Mouse (Mus musculus): Measurements from ENCODE around the gene Dgke.
A peak's percentile ranks its signal among the peaks of the same experiment; 100 is the strongest.
"Not testable (repeated sequence)": the region's sequence is repeated elsewhere in the genome, so short reads cannot be mapped to it uniquely, and the experiment has no call there.

Dgke gene

DNA sequence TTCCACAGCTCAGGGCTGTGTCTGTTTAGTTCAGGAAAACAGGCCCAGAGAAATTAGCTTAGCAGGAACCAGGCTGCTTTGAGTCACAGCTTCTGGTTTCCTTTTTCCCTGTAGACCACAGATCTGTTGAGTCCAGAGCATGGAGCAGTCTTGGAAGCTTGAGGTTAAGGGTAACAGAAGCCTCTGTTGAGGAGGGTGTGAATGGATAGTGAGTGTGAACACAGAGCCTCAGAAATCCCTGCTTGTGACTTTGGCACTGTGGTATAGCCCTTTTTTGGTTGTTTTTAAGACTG, 66.2 kb downstream of the Dgke start:
- no peaks in the 10 kb centered on the region for H3K9me3 ChIP-seq (ENCODE audit: low read length)
- H3K27me3 ChIP-seq (ENCODE audit: insufficient read depth, low read length): no peaks in the 10 kb centered on the region
- H3K4me1 ChIP-seq (replicated peaks; ENCODE audit: low read depth, low read length): peaks cover 83% of the 10 kb centered on the region
- TF ChIP-seq CTCF (conservative IDR thresholded peaks at IDR 0.05; ENCODE audit: low read length) (no peak), POU5F1 (IDR thresholded peaks at IDR 0.05; ENCODE audit: borderline replicate concordance, low read length) (no peak), NANOG (IDR thresholded peaks at IDR 0.05; ENCODE audit: borderline replicate concordance, low read length) (no peak)
- H3K4me3 ChIP-seq (replicated peaks; ENCODE audit: low read length): peak overlapping the region; percentile 96
- peaks cover 49% of the 10 kb centered on the region for H3K36me3 ChIP-seq (ENCODE audit: insufficient read depth, low read length)

DNA sequence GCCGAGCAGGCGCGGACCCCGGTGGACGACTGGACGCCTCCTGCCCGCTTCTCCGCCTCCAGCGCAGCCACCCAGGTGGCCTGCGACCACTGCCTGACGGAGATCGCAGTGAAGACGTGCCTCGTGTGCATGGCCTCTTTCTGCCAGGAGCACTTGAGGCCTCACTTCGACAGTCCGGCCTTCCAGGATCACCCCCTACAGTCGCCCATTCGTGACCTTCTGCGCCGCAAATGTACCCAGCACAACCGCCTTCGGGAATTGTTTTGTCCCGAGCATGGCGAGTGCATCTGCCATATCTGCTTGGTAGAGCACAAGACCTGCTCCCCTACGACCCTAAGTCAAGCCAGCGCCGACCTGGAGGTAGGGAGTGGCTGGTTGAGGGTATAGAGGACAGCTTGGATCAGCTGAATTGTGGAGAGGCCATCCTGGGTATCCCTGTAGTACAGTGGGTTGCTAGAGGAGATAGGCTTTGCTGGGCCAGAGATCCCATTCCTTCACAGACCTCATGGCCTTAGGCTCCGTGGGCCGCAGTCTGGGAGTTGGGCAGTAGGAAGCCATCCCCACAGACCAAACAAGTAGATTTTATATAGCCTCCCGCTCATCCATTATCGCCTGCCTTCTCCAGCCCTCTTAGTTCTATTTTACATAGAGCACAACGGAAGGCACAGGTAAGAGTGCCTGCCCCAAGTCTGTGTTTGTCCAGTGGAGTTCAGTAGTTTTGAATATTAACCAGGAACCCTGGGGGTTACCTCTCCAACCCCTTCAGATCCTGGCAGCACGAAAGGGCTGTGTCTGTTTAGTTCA, 66.7 kb downstream of the Dgke start:
- Histone ChIP-seq H3K36me3 (ENCODE audit: insufficient read depth, low read length) (peaks cover 43% of the 10 kb centered on the region), H3K27me3 (ENCODE audit: insufficient read depth, low read length) (no peaks in the 10 kb centered on the region), H3K4me3 (replicated peaks; ENCODE audit: low read length) (peak overlapping the region; percentile 96), H3K9me3 (ENCODE audit: low read length) (no peaks in the 10 kb centered on the region), H3K4me1 (replicated peaks; ENCODE audit: low read depth, low read length) (peaks cover 83% of the 10 kb centered on the region)
- TF ChIP-seq NANOG (IDR thresholded peaks at IDR 0.05; ENCODE audit: borderline replicate concordance, low read length) (no peak), POU5F1 (IDR thresholded peaks at IDR 0.05; ENCODE audit: borderline replicate concordance, low read length) (no peak), CTCF (conservative IDR thresholded peaks at IDR 0.05; ENCODE audit: low read length) (no peak)

DNA sequence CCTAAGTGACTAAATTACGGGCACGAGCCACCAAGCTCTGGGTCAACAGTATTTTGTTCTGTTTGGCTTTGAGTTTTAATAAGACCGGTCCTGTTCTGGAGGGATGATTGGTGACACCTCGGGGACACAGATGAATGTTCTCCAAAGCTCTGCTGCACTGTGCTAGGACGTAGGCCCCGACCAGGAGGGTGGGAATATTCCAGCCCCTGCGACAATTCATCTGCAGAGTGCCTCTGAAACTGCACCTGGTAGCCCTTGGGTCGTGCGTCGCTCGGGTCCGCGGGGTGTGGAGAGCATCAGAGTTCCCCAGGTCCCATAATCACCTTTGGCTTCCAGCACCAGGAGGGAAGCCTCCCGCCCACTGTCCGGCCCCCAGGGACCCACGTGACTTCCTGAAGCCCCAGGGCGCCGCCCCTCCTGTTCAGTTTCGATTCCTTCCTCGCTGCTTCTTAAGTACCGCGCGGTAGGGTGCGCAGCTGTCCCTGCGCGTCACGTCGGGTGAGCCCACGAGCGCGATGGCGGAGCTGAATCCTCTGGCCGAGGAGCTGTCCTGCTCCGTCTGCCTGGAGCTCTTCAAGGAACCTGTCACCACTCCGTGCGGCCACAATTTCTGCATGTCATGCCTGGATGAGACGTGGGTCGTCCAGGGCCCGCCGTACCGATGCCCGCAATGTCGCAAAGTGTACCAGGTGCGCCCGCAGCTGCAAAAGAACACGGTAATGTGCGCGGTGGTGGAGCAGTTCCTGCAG, 67.5 kb downstream of the Dgke start, which contains the start of gene Trim25:
Gene Trim25 (plus strand): TSS at position 403 of the 749 bp plus-strand sequence.
- no peak for TF ChIP-seq POU5F1 (IDR thresholded peaks at IDR 0.05; ENCODE audit: borderline replicate concordance, low read length)
- no peak for TF ChIP-seq NANOG (IDR thresholded peaks at IDR 0.05; ENCODE audit: borderline replicate concordance, low read length)
- no peak for TF ChIP-seq CTCF (conservative IDR thresholded peaks at IDR 0.05; ENCODE audit: low read length)
- Histone ChIP-seq H3K4me1 (replicated peaks; ENCODE audit: low read depth, low read length) (peaks cover 83% of the 10 kb centered on the region), H3K36me3 (ENCODE audit: insufficient read depth, low read length) (peaks cover 35% of the 10 kb centered on the region), H3K27me3 (ENCODE audit: insufficient read depth, low read length) (no peaks in the 10 kb centered on the region), H3K4me3 (replicated peaks; ENCODE audit: low read length) (peak within 1 kb of the TSS; percentile 96), H3K9me3 (ENCODE audit: low read length) (no peaks in the 10 kb centered on the region)

DNA sequence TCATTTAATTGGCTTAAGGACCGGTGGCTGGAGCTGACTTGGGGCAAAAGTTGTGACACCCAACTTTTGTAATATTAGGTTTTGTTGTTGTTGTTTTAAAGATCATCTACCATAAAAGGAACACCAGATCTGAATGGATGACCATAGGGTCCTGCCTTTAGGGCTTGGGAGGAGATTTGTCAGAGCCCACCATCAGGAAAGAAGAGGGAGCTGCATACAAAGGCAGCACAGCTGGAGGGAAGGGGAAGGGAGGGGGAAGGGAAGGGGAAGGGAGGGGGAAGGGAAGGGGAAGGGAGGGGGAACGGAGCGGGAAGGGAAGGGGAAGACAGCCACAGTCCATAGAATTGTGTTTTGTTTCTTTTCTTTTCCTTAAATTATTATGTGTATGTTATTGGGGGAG, 68.2 kb downstream of the Dgke start:
- no peaks in the 10 kb centered on the region for H3K27me3 ChIP-seq (ENCODE audit: insufficient read depth, low read length)
- H3K36me3 ChIP-seq (ENCODE audit: insufficient read depth, low read length): peaks cover 28% of the 10 kb centered on the region
- TF ChIP-seq NANOG (IDR thresholded peaks at IDR 0.05; ENCODE audit: borderline replicate concordance, low read length) (no peak), POU5F1 (IDR thresholded peaks at IDR 0.05; ENCODE audit: borderline replicate concordance, low read length) (no peak), CTCF (conservative IDR thresholded peaks at IDR 0.05; ENCODE audit: low read length) (no peak)

DNA sequence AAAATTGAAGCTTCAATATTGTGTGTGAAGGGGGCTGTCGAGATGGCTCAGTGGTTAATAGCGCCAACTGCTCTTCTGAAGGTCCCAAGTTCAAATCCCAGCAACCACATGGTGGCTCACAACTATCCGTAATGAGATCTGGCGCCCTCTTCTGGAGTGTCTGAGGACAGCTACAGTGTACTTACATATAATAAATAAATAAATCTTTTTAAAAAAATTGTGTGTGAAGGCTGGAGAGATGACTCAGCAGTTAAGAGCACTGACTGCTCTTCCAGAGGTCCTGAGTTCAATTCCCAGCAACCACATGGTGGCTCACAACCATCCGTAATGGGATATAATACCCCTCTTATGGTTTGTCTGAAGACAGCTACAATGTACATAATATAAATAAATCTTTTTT, 69.3 kb downstream of the Dgke start:
- Histone ChIP-seq H3K36me3 (ENCODE audit: insufficient read depth, low read length) (peaks cover 18% of the 10 kb centered on the region), H3K4me1 (replicated peaks; ENCODE audit: low read depth, low read length) (peaks cover 73% of the 10 kb centered on the region)
- not testable (repeated sequence) for H3K27me3 ChIP-seq (ENCODE audit: insufficient read depth, low read length); H3K4me3 ChIP-seq (replicated peaks; ENCODE audit: low read length); H3K9me3 ChIP-seq (ENCODE audit: low read length)
- TF ChIP-seq CTCF (conservative IDR thresholded peaks at IDR 0.05; ENCODE audit: low read length): 0 out of 2 replicates have a peak, but pooled peaks have one; percentile 7

More for the DNA sequence above, 68.2 kb downstream of the Dgke start:
- H3K4me3 ChIP-seq (replicated peaks; ENCODE audit: low read length): peak overlapping the region; percentile 96
- peaks cover 80% of the 10 kb centered on the region for H3K4me1 ChIP-seq (replicated peaks; ENCODE audit: low read depth, low read length)
- H3K9me3 ChIP-seq (ENCODE audit: low read length): no peaks in the 10 kb centered on the region

DNA sequence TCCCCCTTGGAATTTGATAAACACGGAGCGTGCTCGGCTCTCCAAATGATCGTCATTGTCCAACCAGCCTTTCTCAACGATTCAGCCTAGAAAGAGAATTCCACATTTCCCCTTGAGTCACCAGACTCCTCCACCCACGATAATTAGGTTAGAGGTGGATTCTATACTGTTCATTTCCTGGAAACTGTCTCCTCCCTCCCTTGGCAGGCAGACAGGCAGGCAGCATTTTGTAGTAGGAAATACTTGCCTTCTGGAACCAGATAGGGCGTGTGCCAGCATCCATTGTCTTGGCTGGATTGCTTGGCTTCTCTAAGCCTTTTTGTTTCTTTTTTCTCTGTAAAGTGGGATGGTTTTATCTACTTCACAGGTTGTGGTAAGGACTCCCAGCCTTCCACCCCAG, 70.2 kb downstream of the Dgke start:
- H3K27me3 ChIP-seq (ENCODE audit: insufficient read depth, low read length): no peaks in the 10 kb centered on the region
- TF ChIP-seq CTCF (conservative IDR thresholded peaks at IDR 0.05; ENCODE audit: low read length): no peak
- TF ChIP-seq POU5F1 (IDR thresholded peaks at IDR 0.05; ENCODE audit: borderline replicate concordance, low read length): no peak
- TF ChIP-seq NANOG (IDR thresholded peaks at IDR 0.05; ENCODE audit: borderline replicate concordance, low read length): no peak

DNA sequence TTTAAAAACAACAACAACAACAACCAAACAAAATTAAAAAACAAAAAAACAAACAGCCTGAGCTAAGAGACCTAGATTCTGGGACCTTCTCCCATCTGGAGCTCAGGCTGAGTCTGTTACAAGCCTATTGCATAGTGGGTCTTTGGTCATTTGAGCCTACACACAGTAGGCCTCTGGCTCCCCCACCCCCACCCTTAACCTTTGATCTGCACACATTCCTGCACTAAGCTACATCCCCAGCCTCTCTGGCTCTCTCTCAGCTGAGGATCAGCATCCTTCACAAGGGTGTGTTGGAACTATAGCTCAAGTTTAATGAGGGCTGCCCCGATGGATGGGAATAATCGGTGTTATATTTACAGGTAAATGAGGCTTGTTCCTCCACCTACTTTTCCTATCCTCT, 71.0 kb downstream of the Dgke start:
- H3K9me3 ChIP-seq (ENCODE audit: low read length): no peaks in the 10 kb centered on the region
- TF ChIP-seq NANOG (IDR thresholded peaks at IDR 0.05; ENCODE audit: borderline replicate concordance, low read length) (no peak), CTCF (conservative IDR thresholded peaks at IDR 0.05; ENCODE audit: low read length) (no peak), POU5F1 (IDR thresholded peaks at IDR 0.05; ENCODE audit: borderline replicate concordance, low read length) (no peak)
- H3K27me3 ChIP-seq (ENCODE audit: insufficient read depth, low read length): no peaks in the 10 kb centered on the region

More for the DNA sequence above, 70.2 kb downstream of the Dgke start:
- H3K9me3 ChIP-seq (ENCODE audit: low read length): no peaks in the 10 kb centered on the region
- H3K36me3 ChIP-seq (ENCODE audit: insufficient read depth, low read length): peaks cover 12% of the 10 kb centered on the region
- H3K4me1 ChIP-seq (replicated peaks; ENCODE audit: low read depth, low read length): peaks cover 66% of the 10 kb centered on the region
- H3K4me3 ChIP-seq (replicated peaks; ENCODE audit: low read length): peak overlapping the region; percentile 60

DNA sequence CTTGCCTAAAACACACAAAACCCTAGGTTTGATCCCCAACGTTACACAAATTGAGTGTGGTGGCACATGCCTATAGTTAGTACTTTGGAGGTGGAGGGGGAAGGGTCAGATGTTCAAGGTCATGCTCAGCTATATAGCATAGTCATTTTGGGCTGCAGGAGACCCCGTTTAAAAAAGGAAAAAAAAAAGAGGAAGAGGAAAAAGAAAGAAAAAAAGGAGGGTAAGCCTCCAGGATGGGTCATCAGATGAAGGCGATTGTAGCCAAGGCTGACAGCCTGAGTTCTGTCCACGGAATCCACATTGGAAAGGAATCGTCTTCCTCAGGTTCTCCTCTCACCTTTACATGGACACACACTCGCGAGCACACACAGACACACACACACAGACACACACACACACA, 72.2 kb downstream of the Dgke start:
- TF ChIP-seq CTCF (conservative IDR thresholded peaks at IDR 0.05; ENCODE audit: low read length): no peak
- TF ChIP-seq POU5F1 (IDR thresholded peaks at IDR 0.05; ENCODE audit: borderline replicate concordance, low read length): no peak
- no peak for TF ChIP-seq NANOG (IDR thresholded peaks at IDR 0.05; ENCODE audit: borderline replicate concordance, low read length)
- H3K4me1 ChIP-seq (replicated peaks; ENCODE audit: low read depth, low read length): peaks cover 65% of the 10 kb centered on the region
- H3K36me3 ChIP-seq (ENCODE audit: insufficient read depth, low read length): peaks cover 11% of the 10 kb centered on the region
- peak overlapping the region; percentile 21; the same call in 1 of the 2 replicates for H3K4me3 ChIP-seq (replicated peaks; ENCODE audit: low read length)
- no peaks in the 10 kb centered on the region for H3K9me3 ChIP-seq (ENCODE audit: low read length)
- no peaks in the 10 kb centered on the region for H3K27me3 ChIP-seq (ENCODE audit: insufficient read depth, low read length)

More for the DNA sequence above, 71.0 kb downstream of the Dgke start:
- Histone ChIP-seq H3K4me3 (replicated peaks; ENCODE audit: low read length) (peak overlapping the region; percentile 60), H3K36me3 (ENCODE audit: insufficient read depth, low read length) (peaks cover 14% of the 10 kb centered on the region), H3K4me1 (replicated peaks; ENCODE audit: low read depth, low read length) (peaks cover 67% of the 10 kb centered on the region)
